Mouse (Mus musculus) common myeloid progenitor, adult 5-6 weeks (primary cell): ENCODE measurements at regions not wholly inside any gene's neighbourhood (a gene's known extent, or its start where the extent isn't known, plus 50 kb on each side); places are given as distances from the start of the nearest gene placed in this dataset.
"Not testable (repeated sequence)": the region's sequence is repeated elsewhere in the genome, so short reads cannot be mapped to it uniquely, and the experiment has no call there.

Source experiments
- ATAC-seq: replicated peaks from 2 replicates; pipeline ENCODE4 v1.8.0; 2016; ENCODE audit warnings: low read depth, mild to moderate bottlenecking, moderate TSS enrichment, inconsistent platforms; ENCODE audit not compliant: poor library complexity, severe bottlenecking

GRCm38 (mm10) chr14:54034516-54034915, 219.4 kb downstream of the Dad1 start:
- ATAC-seq: no peak

- no peak for ATAC-seq
These were observed 230.4 kb downstream of the Dad1 start for GRCm38 (mm10) chr14:54023552-54023951.

GRCm38 (mm10) chr14:54021443-54021842, 232.5 kb downstream of the Dad1 start:
- ATAC-seq: no peak

- no peak for ATAC-seq
These were observed 239.3 kb downstream of the Dad1 start for GRCm38 (mm10) chr14:54014628-54015027.

- no peak for ATAC-seq
These were observed 251.8 kb downstream of the Dad1 start for GRCm38 (mm10) chr14:54002083-54002482.

- no peak for ATAC-seq
These were observed 253.4 kb downstream of the Dad1 start for GRCm38 (mm10) chr14:54000527-54000926.

- no peak for ATAC-seq
These were observed 260.5 kb downstream of the Dad1 start for GRCm38 (mm10) chr14:53993427-53993826.

- ATAC-seq: no peak
These were observed 261.1 kb downstream of the Dad1 start for GRCm38 (mm10) chr14:53992712-53993286.

GRCm38 (mm10) chr14:53991390-53991789, 262.5 kb downstream of the Dad1 start:
- no peak for ATAC-seq

GRCm38 (mm10) chr14:53980771-53981170, 273.1 kb downstream of the Dad1 start:
- no peak for ATAC-seq

GRCm38 (mm10) chr14:53961426-53961825, 292.5 kb downstream of the Dad1 start:
- ATAC-seq: not testable (repeated sequence)

- ATAC-seq: peak; percentile 52; the same call in 1 of the 2 replicates
These were observed 293.1 kb downstream of the Dad1 start for GRCm38 (mm10) chr14:53960779-53961178.

- not testable (repeated sequence) for ATAC-seq
These were observed 318.1 kb downstream of the Dad1 start for GRCm38 (mm10) chr14:53935791-53936231.

GRCm38 (mm10) chr14:53935336-53935735, 318.6 kb downstream of the Dad1 start:
- not testable (repeated sequence) for ATAC-seq

- no peak for ATAC-seq
These were observed 343.0 kb downstream of the Dad1 start for GRCm38 (mm10) chr14:53910871-53911270.

- ATAC-seq: peak; percentile 84
These were observed 349.3 kb downstream of the Dad1 start for GRCm38 (mm10) chr14:53904578-53904977.

- no peak for ATAC-seq
These were observed 352.8 kb downstream of the Dad1 start for GRCm38 (mm10) chr14:53901103-53901502.

GRCm38 (mm10) chr14:53881304-53881703, 372.6 kb downstream of the Dad1 start:
- ATAC-seq: peak; percentile 87

GRCm38 (mm10) chr14:53876581-53876980, 377.3 kb downstream of the Dad1 start:
- no peak for ATAC-seq

- no peak for ATAC-seq
These were observed 378.2 kb downstream of the Dad1 start for GRCm38 (mm10) chr14:53875736-53876135.

GRCm38 (mm10) chr14:53847049-53847448, 406.9 kb downstream of the Dad1 start:
- ATAC-seq: no peak

GRCm38 (mm10) chr14:53845646-53846045, 408.3 kb downstream of the Dad1 start:
- ATAC-seq: no peak
